Mouse (Mus musculus): ENCODE results near the gene Tmem38b.

DNA sequence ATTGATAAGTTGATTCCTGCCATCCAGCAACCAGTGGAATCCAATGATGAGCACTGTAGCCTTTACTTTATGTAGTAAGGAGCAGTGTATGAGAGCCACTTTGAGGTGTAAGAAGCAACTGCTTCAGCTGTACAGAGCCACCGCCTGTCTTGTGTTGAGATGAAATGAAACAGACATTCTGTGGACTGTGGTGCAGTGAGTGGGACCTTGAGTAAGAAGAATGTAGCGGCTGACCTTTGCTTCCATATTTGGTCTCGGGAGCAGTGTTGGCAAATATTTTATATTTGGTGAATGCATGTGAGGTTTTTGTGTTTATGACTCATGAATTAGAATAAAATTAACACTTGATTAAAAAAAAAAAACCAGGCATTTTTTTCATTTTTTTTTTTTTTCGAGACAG is 21.7 kb downstream of the Tmem38b start:
- TF ChIP-seq CTCF (conservative IDR thresholded peaks at IDR 0.05; ENCODE audit: insufficient read depth, insufficient read length, low read depth, low read length) (no peak), POLR2A (IDR thresholded peaks at IDR 0.05; ENCODE audit: low read depth, low read length) (no peak)

All from kidney, adult 2 months (tissue).